Mouse (Mus musculus): ENCODE results near the gene Ces1b. TPM values are rescaled to one million over a fixed set of nuclear protein-coding genes. Genes with fewer than 3 reads are reported as not detected.

Ces1b gene
- total RNA-seq (2021) (not detected), polyA plus RNA-seq (2012; rRNA removed) (not detected in 2 replicates)
- long read RNA-seq, result 0 reads

- 61% methylated on average over 2 of the region's 2 CpGs for WGBS
- no peak for TF ChIP-seq POLR2A (IDR thresholded peaks at IDR 0.05; ENCODE audit: insufficient read depth, low read depth, low read length)
- TF ChIP-seq EP300 (IDR thresholded peaks at IDR 0.05; ENCODE audit: insufficient read depth, low read depth, low read length), result no peak
- no peak for TF ChIP-seq CTCF (IDR thresholded peaks at IDR 0.05)
These were observed at the start of gene Ces1b for GRCm38 (mm10) chr8:93079887-93080286. Ces1b (minus strand) TSS chr8:93080017.

GRCm38 (mm10) chr8:93126476-93126875, 46.7 kb upstream of the Ces1b start:
- Histone ChIP-seq H3K9ac (ENCODE audit: low read depth, low read length) (no peak overlapping the region), H3K4me3 (no peak overlapping the region), H3K79me2 (replicated peaks; ENCODE audit: control insufficient read depth, insufficient read depth, low read length) (no peaks in the 10 kb centered on the region), H3K27ac (no peak overlapping the region), H3K4me1 (ENCODE audit: control insufficient read depth, insufficient read depth, low read length) (no peaks in the 10 kb centered on the region; the same call in 1 of the 2 replicates), H3K27me3 (ENCODE audit: control insufficient read depth, insufficient read depth, low read length) (no peaks in the 10 kb centered on the region), H3K36me3 (ENCODE audit: control insufficient read depth, insufficient read depth, low read length) (no peaks in the 10 kb centered on the region)
- peak in 1 of 2 experiments; percentile 7 for DNase-seq
- intact Hi-C loops (cut with DNase I), result no loop called here
- WGBS, result 73% methylated on average over 2 of the region's 2 CpGs
- TF ChIP-seq EP300 (IDR thresholded peaks at IDR 0.05; ENCODE audit: insufficient read depth, low read depth, low read length) (no peak), POLR2A (IDR thresholded peaks at IDR 0.05; ENCODE audit: insufficient read depth, low read depth, low read length) (no peak), CTCF (IDR thresholded peaks at IDR 0.05) (no peak)

More at GRCm38 (mm10) chr8:93079887-93080286, at the start of gene Ces1b:
- Histone ChIP-seq H3K36me3 (ENCODE audit: control insufficient read depth, insufficient read depth, low read length) (no peaks in the 10 kb centered on the region; the same call in 1 of the 2 replicates), H3K9ac (ENCODE audit: low read depth, low read length) (no peak within 1 kb of the TSS), H3K4me3 (no peak within 1 kb of the TSS), H3K79me2 (replicated peaks; ENCODE audit: control insufficient read depth, insufficient read depth, low read length) (no peaks in the 10 kb centered on the region), H3K4me1 (ENCODE audit: control insufficient read depth, insufficient read depth, low read length) (no peaks in the 10 kb centered on the region), H3K27me3 (ENCODE audit: control insufficient read depth, insufficient read depth, low read length) (no peaks in the 10 kb centered on the region), H3K27ac (no peak within 1 kb of the TSS)
- DNase-seq, result no peak
- intact Hi-C loops (cut with DNase I), result no loop called here

GRCm38 (mm10) chr8:93122005-93122404, 42.2 kb upstream of the Ces1b start:
- TF ChIP-seq CTCF (IDR thresholded peaks at IDR 0.05) (no peak), EP300 (IDR thresholded peaks at IDR 0.05; ENCODE audit: insufficient read depth, low read depth, low read length) (no peak), POLR2A (IDR thresholded peaks at IDR 0.05; ENCODE audit: insufficient read depth, low read depth, low read length) (no peak)
- intact Hi-C loops (cut with DNase I), result no loop called here

GRCm38 (mm10) chr8:93095376-93095775, 15.6 kb upstream of the Ces1b start:
- Histone ChIP-seq H3K27me3 (ENCODE audit: control insufficient read depth, insufficient read depth, low read length) (no peaks in the 10 kb centered on the region), H3K9ac (ENCODE audit: low read depth, low read length) (no peak overlapping the region), H3K4me3 (no peak overlapping the region), H3K27ac (no peak overlapping the region), H3K79me2 (replicated peaks; ENCODE audit: control insufficient read depth, insufficient read depth, low read length) (no peaks in the 10 kb centered on the region), H3K4me1 (ENCODE audit: control insufficient read depth, insufficient read depth, low read length) (no peaks in the 10 kb centered on the region), H3K36me3 (ENCODE audit: control insufficient read depth, insufficient read depth, low read length) (no peaks in the 10 kb centered on the region)
- TF ChIP-seq POLR2A (IDR thresholded peaks at IDR 0.05; ENCODE audit: insufficient read depth, low read depth, low read length), result no peak
- TF ChIP-seq CTCF (IDR thresholded peaks at IDR 0.05), result peak; percentile 69
- intact Hi-C loops (cut with DNase I), result loop anchor here (1.0 to 2.0 kb wide), 2 partner anchors 36 to 85 kb away; no protein-coding TSS in a partner anchor
- DNase-seq, result peak in 1 of 2 experiments; percentile 5

More at GRCm38 (mm10) chr8:93122005-93122404, 42.2 kb upstream of the Ces1b start:
- WGBS, result 96% methylated on average over 1 of the region's 1 CpGs
- DNase-seq, result no peak
- Histone ChIP-seq H3K27ac (no peak overlapping the region), H3K36me3 (ENCODE audit: control insufficient read depth, insufficient read depth, low read length) (no peaks in the 10 kb centered on the region), H3K79me2 (replicated peaks; ENCODE audit: control insufficient read depth, insufficient read depth, low read length) (no peaks in the 10 kb centered on the region), H3K4me1 (ENCODE audit: control insufficient read depth, insufficient read depth, low read length) (no peaks in the 10 kb centered on the region), H3K4me3 (no peak overlapping the region), H3K9ac (ENCODE audit: low read depth, low read length) (no peak overlapping the region), H3K27me3 (ENCODE audit: control insufficient read depth, insufficient read depth, low read length) (no peaks in the 10 kb centered on the region)

- no peak for TF ChIP-seq POLR2A (IDR thresholded peaks at IDR 0.05; ENCODE audit: insufficient read depth, low read depth, low read length)
These were observed 11.5 kb upstream of the Ces1b start for GRCm38 (mm10) chr8:93091324-93091723.

GRCm38 (mm10) chr8:93088686-93089122, 8.9 kb upstream of the Ces1b start:
- WGBS, result 13% methylated on average over 2 of the region's 2 CpGs

More at GRCm38 (mm10) chr8:93091324-93091723, 11.5 kb upstream of the Ces1b start:
- H3K36me3 ChIP-seq (ENCODE audit: control insufficient read depth, insufficient read depth, low read length), result no peaks in the 10 kb centered on the region
- H3K27me3 ChIP-seq (ENCODE audit: control insufficient read depth, insufficient read depth, low read length), result no peaks in the 10 kb centered on the region
- intact Hi-C loops (cut with DNase I), result no loop called here
- DNase-seq, result no peak
- H3K27ac ChIP-seq, result no peak overlapping the region
- 43% methylated on average over 1 of the region's 1 CpGs for WGBS
- H3K4me3 ChIP-seq, result no peak overlapping the region
- no peaks in the 10 kb centered on the region for H3K4me1 ChIP-seq (ENCODE audit: control insufficient read depth, insufficient read depth, low read length)
- no peaks in the 10 kb centered on the region for H3K79me2 ChIP-seq (replicated peaks; ENCODE audit: control insufficient read depth, insufficient read depth, low read length)
- H3K9ac ChIP-seq (ENCODE audit: low read depth, low read length), result no peak overlapping the region

More at GRCm38 (mm10) chr8:93088686-93089122, 8.9 kb upstream of the Ces1b start:
- intact Hi-C loops (cut with DNase I), result no loop called here
- no peak for DNase-seq
- H3K4me1 ChIP-seq (ENCODE audit: control insufficient read depth, insufficient read depth, low read length), result no peaks in the 10 kb centered on the region
- H3K9ac ChIP-seq (ENCODE audit: low read depth, low read length), result no peak overlapping the region
- H3K27ac ChIP-seq, result no peak overlapping the region
- H3K36me3 ChIP-seq (ENCODE audit: control insufficient read depth, insufficient read depth, low read length), result no peaks in the 10 kb centered on the region
- TF ChIP-seq EP300 (IDR thresholded peaks at IDR 0.05; ENCODE audit: insufficient read depth, low read depth, low read length) (no peak), CTCF (IDR thresholded peaks at IDR 0.05) (no peak), POLR2A (IDR thresholded peaks at IDR 0.05; ENCODE audit: insufficient read depth, low read depth, low read length) (no peak)
- no peaks in the 10 kb centered on the region for H3K27me3 ChIP-seq (ENCODE audit: control insufficient read depth, insufficient read depth, low read length)
- H3K79me2 ChIP-seq (replicated peaks; ENCODE audit: control insufficient read depth, insufficient read depth, low read length), result no peaks in the 10 kb centered on the region
- no peak overlapping the region for H3K4me3 ChIP-seq
